Mouse (Mus musculus) intestine, embryonic 14.5 days (tissue): ENCODE results near the gene Slc15a4. TPM values are rescaled to one million over a fixed set of nuclear protein-coding genes. Genes with fewer than 3 reads are reported as not detected.

Experiments
- ATAC-seq: fragments of 200-750 bp; cut with Nextera tagmentation; replicated peaks from 2 replicates; pipeline ENCODE4 v1.8.0; 2017; ENCODE audit warnings: low read depth, moderate number of reproducible peaks, moderate TSS enrichment, moderate library complexity; ENCODE audit not compliant: low FRiP score, low TSS enrichment
- DNase-seq: peaks from one replicate; pipeline ENCODE4 v3.0.0-alpha.2; 2018; ENCODE audit warnings: low spot score
- H3K27ac ChIP-seq: fragments of 300-500 bp; sonication (generic); 2 replicates; pipeline ENCODE4 v1.5.1; 2014; ENCODE audit warnings: low read depth, mild to moderate bottlenecking, control low read depth
- H3K27me3 ChIP-seq: fragments of 300-500 bp; sonication (generic); replicated peaks from 2 replicates; pipeline ENCODE4 v1.6.1; 2014; ENCODE audit warnings: low read length, control low read depth; ENCODE audit not compliant: control insufficient read depth, insufficient read depth
- H3K36me3 ChIP-seq: fragments of 300-500 bp; sonication (generic); 2 replicates; pipeline ENCODE4 v1.6.1; 2014; ENCODE audit warnings: low read length, control low read depth; ENCODE audit not compliant: control insufficient read depth, insufficient read depth
- H3K4me1 ChIP-seq: fragments of 300-500 bp; sonication (generic); replicated peaks from 2 replicates; pipeline ENCODE4 v1.6.1; 2014; ENCODE audit warnings: low read length, control low read depth, mixed read lengths; ENCODE audit not compliant: control insufficient read depth, insufficient read depth
- H3K4me2 ChIP-seq: fragments of 300-500 bp; sonication (generic); 2 replicates; pipeline ENCODE4 v1.6.1; 2014; ENCODE audit warnings: low read length
- H3K4me3 ChIP-seq: fragments of 300-500 bp; sonication (generic); 2 replicates; pipeline ENCODE4 v1.5.1; 2014; ENCODE audit warnings: low read depth, low read length, control low read depth, mixed read lengths
- H3K9ac ChIP-seq: fragments of 300-500 bp; sonication (generic); 2 replicates; pipeline ENCODE4 v1.6.1; 2014; ENCODE audit warnings: mild to moderate bottlenecking, low read length
- H3K9me3 ChIP-seq: fragments of 300-500 bp; sonication (generic); 2 replicates; pipeline ENCODE4 v1.6.1; 2016; ENCODE audit warnings: low read length, control low read depth; ENCODE audit not compliant: control insufficient read depth
- whole genome bisulfite sequencing: fragments of 180-500 bp; shearing (Covaris S2); extraction: QIAGEN DNeasy Blood & Tissue Kit; methylation state at CpG from one replicate; pipeline ENCODE4 v1.1.7; 2014; 5-methylcytosine and 5-hydroxymethylcytosine counted together
- polyA plus RNA-seq: library from polyadenylated mRNA; unstranded; fragments of >200 nt; fragmentation: Nextera tagmentation; extraction: Ambion mirVana; gene quantifications from 2 replicates; pipeline ENCODE4 v1.2.1, GENCODE M21; 2014

The Slc15a4 gene
- polyA plus RNA-seq, 1 experiment from 2014 or later: 20.2 TPM

GRCm38 (mm10) chr5:127595676-127596075 is 37.0 kb downstream of the Slc15a4 start:
- 96% methylated on average over 3 of the region's 3 CpGs for WGBS
- no peaks in the 10 kb centered on the region for H3K9me3 ChIP-seq
- ATAC-seq (no peak), DNase-seq (no peak)
- no peak overlapping the region for H3K4me3 ChIP-seq
- no peaks in the 10 kb centered on the region for H3K4me1 ChIP-seq
- H3K27me3 ChIP-seq: no peaks in the 10 kb centered on the region
- no peak overlapping the region for H3K9ac ChIP-seq
- H3K27ac ChIP-seq: no peak overlapping the region
- no peak overlapping the region for H3K4me2 ChIP-seq
- peaks cover 80% of the 10 kb centered on the region for H3K36me3 ChIP-seq

- Histone ChIP-seq H3K4me2 (no peak overlapping the region), H3K9me3 (no peaks in the 10 kb centered on the region), H3K4me1 (no peaks in the 10 kb centered on the region), H3K27me3 (no peaks in the 10 kb centered on the region), H3K27ac (no peak overlapping the region), H3K9ac (no peak overlapping the region), H3K36me3 (peaks cover 52% of the 10 kb centered on the region), H3K4me3 (no peak overlapping the region)
- DNase-seq (no peak), ATAC-seq (no peak)
- WGBS: 80% methylated on average over 6 of the region's 6 CpGs
Measured at GRCm38 (mm10) chr5:127592854-127593253, 39.8 kb downstream of the Slc15a4 start.

- WGBS: 70% methylated on average over 5 of the region's 5 CpGs
- Histone ChIP-seq H3K36me3 (peaks cover 48% of the 10 kb centered on the region), H3K4me1 (no peaks in the 10 kb centered on the region), H3K4me3 (no peak overlapping the region), H3K4me2 (no peak overlapping the region), H3K9ac (no peak overlapping the region), H3K27ac (no peak overlapping the region), H3K9me3 (no peaks in the 10 kb centered on the region), H3K27me3 (no peaks in the 10 kb centered on the region)
- ATAC-seq: no peak
- DNase-seq: no peak
Measured at GRCm38 (mm10) chr5:127592406-127592805, 40.3 kb downstream of the Slc15a4 start.

- H3K36me3 ChIP-seq: peaks cover 7% of the 10 kb centered on the region
- H3K4me2 ChIP-seq: no peak overlapping the region
- DNase-seq (no peak), ATAC-seq (no peak)
- H3K4me3 ChIP-seq: no peak overlapping the region
- no peaks in the 10 kb centered on the region for H3K27me3 ChIP-seq
- WGBS: 73% methylated on average over 6 of the region's 6 CpGs
- no peaks in the 10 kb centered on the region for H3K9me3 ChIP-seq
- no peak overlapping the region for H3K27ac ChIP-seq
- no peaks in the 10 kb centered on the region for H3K4me1 ChIP-seq
- H3K9ac ChIP-seq: no peak overlapping the region
Measured at GRCm38 (mm10) chr5:127587854-127588253, 44.8 kb downstream of the Slc15a4 start.

DNA sequence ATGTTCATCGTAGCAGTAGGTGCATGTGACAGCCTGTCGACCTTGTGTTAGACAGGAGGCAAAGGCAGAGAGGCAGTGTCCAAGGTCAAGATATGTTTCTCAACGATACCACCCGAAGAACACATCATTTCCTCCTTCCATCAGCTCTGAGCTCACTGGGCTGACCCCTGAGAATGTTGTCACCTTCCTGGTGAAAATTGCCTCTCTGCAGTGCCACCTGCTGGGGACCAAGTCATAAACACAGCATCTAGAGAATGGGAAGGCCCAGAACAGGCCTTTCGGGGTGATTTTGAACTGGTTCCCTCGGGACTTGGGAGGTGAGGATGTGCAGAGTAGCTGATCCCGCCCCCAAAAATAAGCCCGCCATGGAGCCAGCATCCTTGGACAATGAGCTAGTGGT is 49.0 kb downstream of the Slc15a4 start:
- DNase-seq (no peak), ATAC-seq (no peak)
- Histone ChIP-seq H3K27ac (no peak overlapping the region), H3K27me3 (no peaks in the 10 kb centered on the region), H3K4me3 (no peak overlapping the region), H3K4me2 (no peak overlapping the region), H3K36me3 (no peaks in the 10 kb centered on the region), H3K9me3 (no peaks in the 10 kb centered on the region), H3K4me1 (no peaks in the 10 kb centered on the region), H3K9ac (no peak overlapping the region)
- WGBS: 80% methylated on average over 8 of the region's 8 CpGs

DNA sequence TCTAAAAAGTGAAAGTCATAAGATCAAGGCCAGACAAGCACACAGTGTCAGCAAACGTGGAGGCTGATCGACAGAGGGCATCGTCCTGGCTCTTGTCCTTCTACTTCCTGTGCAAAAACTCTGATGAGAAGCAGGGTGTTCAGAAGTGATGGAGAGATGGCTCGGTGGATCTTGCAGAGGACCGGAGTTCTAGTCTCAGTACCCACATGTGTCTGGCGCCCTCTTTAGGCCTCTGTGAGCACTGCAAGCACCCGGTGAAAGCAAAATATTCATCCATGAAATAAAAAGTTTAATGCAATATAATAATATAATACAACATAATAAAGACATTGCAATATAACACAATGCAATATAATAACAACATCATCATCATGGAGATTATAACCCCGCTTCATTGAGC is 55.3 kb downstream of the Slc15a4 start:
- Histone ChIP-seq H3K9ac (no peak overlapping the region), H3K4me1 (no peaks in the 10 kb centered on the region), H3K4me3 (no peak overlapping the region), H3K27ac (no peak overlapping the region), H3K9me3 (no peaks in the 10 kb centered on the region), H3K4me2 (no peak overlapping the region), H3K36me3 (no peaks in the 10 kb centered on the region), H3K27me3 (no peaks in the 10 kb centered on the region)
- DNase-seq (no peak), ATAC-seq (no peak)
- WGBS: 57% methylated on average over 8 of the region's 8 CpGs

- Histone ChIP-seq H3K4me3 (no peak overlapping the region), H3K36me3 (no peaks in the 10 kb centered on the region), H3K27ac (no peak overlapping the region), H3K4me1 (no peaks in the 10 kb centered on the region), H3K9me3 (no peaks in the 10 kb centered on the region), H3K4me2 (no peak overlapping the region), H3K27me3 (no peaks in the 10 kb centered on the region), H3K9ac (no peak overlapping the region)
- WGBS: 81% methylated on average over 6 of the region's 6 CpGs
- ATAC-seq (no peak), DNase-seq (no peak)
Measured at GRCm38 (mm10) chr5:127567165-127567741, 65.4 kb downstream of the Slc15a4 start.

- 81% methylated on average over 3 of the region's 3 CpGs for WGBS
- DNase-seq: no peak
Measured at GRCm38 (mm10) chr5:127561086-127561485, 71.6 kb downstream of the Slc15a4 start.

GRCm38 (mm10) chr5:127548136-127548535 is 84.6 kb downstream of the Slc15a4 start:
- Histone ChIP-seq H3K27me3 (no peaks in the 10 kb centered on the region), H3K4me3 (no peak overlapping the region), H3K9me3 (no peaks in the 10 kb centered on the region), H3K36me3 (no peaks in the 10 kb centered on the region), H3K9ac (no peak overlapping the region), H3K27ac (no peak overlapping the region), H3K4me2 (no peak overlapping the region), H3K4me1 (no peaks in the 10 kb centered on the region)
- no peak for ATAC-seq
- DNase-seq: no peak
- 70% methylated on average over 2 of the region's 2 CpGs for WGBS

More at GRCm38 (mm10) chr5:127561086-127561485, 71.6 kb downstream of the Slc15a4 start:
- Histone ChIP-seq H3K4me3 (no peak overlapping the region), H3K9me3 (no peaks in the 10 kb centered on the region), H3K4me1 (no peaks in the 10 kb centered on the region), H3K36me3 (no peaks in the 10 kb centered on the region), H3K27ac (no peak overlapping the region), H3K27me3 (no peaks in the 10 kb centered on the region), H3K4me2 (no peak overlapping the region), H3K9ac (no peak overlapping the region)
- ATAC-seq: no peak
